Mouse (Mus musculus): ENCODE data around the gene Kcnip2.
A peak's percentile ranks its signal among the peaks of the same experiment; 100 is the strongest.

GRCm38 (mm10) chr19:45827736-45828135, 11.9 kb upstream of the Kcnip2 start:
- TF ChIP-seq NANOG (IDR thresholded peaks at IDR 0.05; ENCODE audit: borderline replicate concordance, low read length): no peak
- TF ChIP-seq CTCF (conservative IDR thresholded peaks at IDR 0.05; ENCODE audit: low read length): peak; percentile 64

Data from E14TG2a.4 (cell line).